Comparison of ENCODE assay signal across 8 mouse cellular contexts in the genomic region with DNA sequence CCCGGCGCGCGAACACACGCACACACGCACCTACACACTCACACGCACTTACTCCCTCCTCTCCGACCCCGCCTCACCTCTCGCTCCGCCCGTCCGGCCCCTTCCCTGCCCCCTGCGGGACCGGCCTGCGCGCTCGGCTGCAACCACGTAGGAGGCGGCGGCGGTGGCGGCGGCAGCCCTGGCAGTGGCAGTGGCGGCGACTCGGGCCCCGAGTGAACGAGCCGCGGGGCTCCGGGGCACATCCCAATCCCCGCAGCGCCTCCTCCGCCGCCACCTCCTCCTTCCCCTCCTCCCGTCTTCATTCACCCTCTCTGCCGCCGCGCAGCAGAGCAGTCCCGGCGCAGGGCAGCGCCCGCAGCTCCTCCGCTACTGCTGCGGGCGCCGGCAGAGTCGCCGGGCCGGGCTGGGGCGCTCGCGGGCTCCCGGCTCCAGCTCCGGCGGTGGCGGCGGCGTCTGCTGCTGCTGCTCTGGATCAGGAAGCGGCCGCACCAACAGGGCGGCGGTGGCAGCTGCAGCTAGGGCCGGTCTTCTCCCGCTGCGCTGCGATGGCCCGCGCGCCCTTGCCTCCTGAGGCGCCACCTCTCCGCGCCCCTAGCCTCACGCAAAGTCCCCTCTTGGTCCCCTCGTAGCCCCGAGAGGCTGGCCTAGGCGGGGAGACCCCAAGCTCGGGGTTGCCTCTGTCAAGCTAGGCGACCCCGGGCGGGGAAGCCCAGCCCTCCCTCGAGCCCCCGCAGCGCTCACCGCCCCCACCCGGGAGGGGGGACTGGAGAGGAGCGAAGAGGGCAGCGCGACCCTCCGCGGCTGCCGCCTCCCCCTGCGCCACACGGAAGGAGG. TPM values are rescaled to one million over a fixed set of nuclear protein-coding genes. Genes with fewer than 3 reads are reported as not detected.
DNase-seq lines count a peak whose midpoint lies in the region; ATAC-seq and TF ChIP-seq lines count a peak whose summit lies in the region.

No protein-coding gene starts in this region.

- H3K79me2 ChIP-seq in heart, adult 2 months (replicated peaks; ENCODE audit: control insufficient read depth, insufficient read depth, low read length): peaks cover 2% of the 10 kb centered on the region; the same call in 1 of the 2 replicates
- peaks cover 7% of the 10 kb centered on the region; the same call in 1 of the 2 replicates for H3K79me2 ChIP-seq in liver, adult 2 months (ENCODE audit: control insufficient read depth, insufficient read depth, low read length)

- TF ChIP-seq CTCF in heart, adult 2 months (IDR thresholded peaks at IDR 0.05): peak; percentile 42
- TF ChIP-seq CTCF in liver, adult 2 months (IDR thresholded peaks at IDR 0.05; ENCODE audit: low read depth, low read length): 0 out of 2 replicates have a peak, but pooled peaks have one; percentile 0

- TF ChIP-seq EP300 in heart, adult 2 months (IDR thresholded peaks at IDR 0.05; ENCODE audit: insufficient read depth, low read depth, low read length): no peak

- H3K9me3 ChIP-seq in erythroblast, embryonic 14.5 days (ENCODE audit: control insufficient read depth, low read length): no peaks in the 10 kb centered on the region
- H3K9me3 ChIP-seq in embryonic facial prominence, embryonic 10.5 days: no peaks in the 10 kb centered on the region

- H3K4me3 ChIP-seq in erythroblast, embryonic 14.5 days (replicated peaks): peak overlapping the region; percentile 73
- H3K4me3 ChIP-seq in embryonic facial prominence, embryonic 10.5 days: peak overlapping the region; percentile 82
- H3K4me3 ChIP-seq in heart, adult 2 months: peak overlapping the region; percentile 95
- peak overlapping the region; percentile 98 for H3K4me3 ChIP-seq in liver, adult 2 months (ENCODE audit: insufficient read depth, low read depth, low read length)

- H3K4me1 ChIP-seq in erythroblast, embryonic 14.5 days (ENCODE audit: control insufficient read depth): peaks cover 29% of the 10 kb centered on the region
- peaks cover 52% of the 10 kb centered on the region for H3K4me1 ChIP-seq in embryonic facial prominence, embryonic 10.5 days
- H3K4me1 ChIP-seq in heart, adult 2 months (ENCODE audit: control insufficient read depth, insufficient read depth, low read length): peaks cover 17% of the 10 kb centered on the region
- H3K4me1 ChIP-seq in liver, adult 2 months (ENCODE audit: control insufficient read depth, insufficient read depth, low read length): peaks cover 24% of the 10 kb centered on the region

- no peaks in the 10 kb centered on the region for H3K36me3 ChIP-seq in erythroblast, embryonic 14.5 days (ENCODE audit: control insufficient read depth)
- H3K36me3 ChIP-seq in embryonic facial prominence, embryonic 10.5 days (replicated peaks): no peaks in the 10 kb centered on the region
- H3K36me3 ChIP-seq in heart, adult 2 months (ENCODE audit: control insufficient read depth, insufficient read depth, low read length): peaks cover 11% of the 10 kb centered on the region
- no peaks in the 10 kb centered on the region for H3K36me3 ChIP-seq in liver, adult 2 months (ENCODE audit: control insufficient read depth, insufficient read depth, low read length)

- peak; percentile 83 for DNase-seq in embryonic facial prominence, embryonic 10.5 days (ENCODE audit: low spot score)
- peak; percentile 91 to 93 for DNase-seq in heart, adult 2 months
- DNase-seq in kidney, adult 8-10 months: peak; percentile 85
- DNase-seq in liver, adult 2 months (ENCODE audit: extremely low read depth, low read depth, low spot score): peak; percentile 61
- peak; percentile 33 to 45 for DNase-seq in spleen, postnatal 14 days (ENCODE audit: low spot score in 2 of 2)

- TF ChIP-seq POLR2A in heart, adult 2 months (IDR thresholded peaks at IDR 0.05; ENCODE audit: insufficient read depth, low read depth, low read length): peak; percentile 77
- peak; percentile 68; the same call in 1 of the 2 replicates for TF ChIP-seq POLR2A in liver, adult 2 months (IDR thresholded peaks at IDR 0.05; ENCODE audit: extremely low read depth, insufficient read depth, low read length)

- intact Hi-C loops in heart, adult 2 months (cut with DNase I): loop anchor here (2.0 to 5.0 kb wide), 4 partner anchors 36 to 391 kb away; no protein-coding TSS in a partner anchor

- H3K27me3 ChIP-seq in erythroblast, embryonic 14.5 days (ENCODE audit: control insufficient read depth): peaks cover 44% of the 10 kb centered on the region
- peaks cover 50% of the 10 kb centered on the region for H3K27me3 ChIP-seq in embryonic facial prominence, embryonic 10.5 days (replicated peaks; ENCODE audit: low read depth, poor library complexity, severe bottlenecking)
- no peaks in the 10 kb centered on the region for H3K27me3 ChIP-seq in heart, adult 2 months (ENCODE audit: control insufficient read depth, insufficient read depth, low read length)
- no peaks in the 10 kb centered on the region for H3K27me3 ChIP-seq in liver, adult 2 months (ENCODE audit: control insufficient read depth, insufficient read depth, low read length)

- ATAC-seq in erythroblast, adult 5-6 weeks (replicated peaks; ENCODE audit: low FRiP score, poor library complexity, severe bottlenecking): no peak
- ATAC-seq in monocyte, adult 5-6 weeks (replicated peaks; ENCODE audit: insufficient number of reproducible peaks, low FRiP score, low TSS enrichment, poor library complexity, severe bottlenecking): 0 out of 2 replicates have a peak, but pooled peaks have one; percentile 46

- under 1% methylated on average over 95 of the region's 95 CpGs for WGBS in embryonic facial prominence, embryonic 10.5 days
- WGBS in heart, adult 2 months: under 1% methylated on average over 83 of the region's 95 CpGs
- under 1% methylated on average over 87 of the region's 95 CpGs for WGBS in liver, adult 2 months

- peak overlapping the region; percentile 98 for H3K9ac ChIP-seq in heart, adult 2 months (ENCODE audit: low read depth, low read length)
- peak overlapping the region; percentile 99 for H3K9ac ChIP-seq in liver, adult 2 months (ENCODE audit: low read depth, low read length)

- H3K27ac ChIP-seq in embryonic facial prominence, embryonic 10.5 days (replicated peaks): peak overlapping the region; percentile 88
- H3K27ac ChIP-seq in heart, adult 2 months: peak overlapping the region; percentile 99
- H3K27ac ChIP-seq in liver, adult 2 months (replicated peaks; ENCODE audit: insufficient read depth, low read depth, low read length): peak overlapping the region; percentile 94

RNA-seq across cellular contexts. Expression of gene Atxn1, which starts 1.1 kb away (rescaled TPM):
- polyA plus RNA-seq in erythroblast, embryonic 14.5 days (2012): 0.01 and 0.02 TPM in 2 replicates
- total RNA-seq in erythroblast, adult 5-6 weeks (2015; ENCODE audit: low replicate concordance): under 0.01 and 2.9 TPM in 2 replicates
- total RNA-seq in erythroblast, adult 5-6 weeks (2017; ENCODE audit: low replicate concordance): 2.2 and 2.4 TPM in 2 replicates
- polyA plus RNA-seq in embryonic facial prominence, embryonic 10.5 days (2016; fragmentation: Nextera tagmentation; extraction: Ambion mirVana): 1.1 and 1.2 TPM in 2 replicates
- 10 to 100 TPM; 27.3 to 30.1 TPM for total RNA-seq in heart, adult 2 months (2021)
- polyA plus RNA-seq in heart, adult 2 months (2012; rRNA removed): 7.5 and 11.7 TPM in 2 replicates
- total RNA-seq in liver, adult 2 months (2014; rRNA removed): 7.8 and 8.7 TPM in 2 replicates
- polyA plus RNA-seq in liver, adult 2 months (2012; rRNA removed): 7.7 and 8.3 TPM in 2 replicates
- total RNA-seq in monocyte, adult 5-6 weeks (2017): 8.2 to 29.2 TPM (median 18.5 TPM) in 3 replicates

Comparison
In these comparisons a context has a peak if more than half of its experiments do, and no peak if none do; other contexts are left out.
1. DNase-seq: peak in every context shown above with its lines; median percentile 92 in heart, adult 2 months; 85 in kidney, adult 8-10 months; 83 in embryonic facial prominence, embryonic 10.5 days; 61 in liver, adult 2 months; 39 in spleen, postnatal 14 days.